Mouse (Mus musculus) heart, embryonic 14.5 days (tissue): Measurements from ENCODE around the gene Rragb. TPM values are rescaled to one million over a fixed set of nuclear protein-coding genes. Genes with fewer than 3 reads are reported as not detected.
"Not testable (repeated sequence)": the region's sequence is repeated elsewhere in the genome, so short reads cannot be mapped to it uniquely, and the experiment has no call there.

ENCODE experiments used
- ATAC-seq: fragments of 200-750 bp; cut with Nextera tagmentation; 2 replicates; pipeline ENCODE4 v1.8.0; 2017; ENCODE audit warnings: low read depth, moderate TSS enrichment; ENCODE audit not compliant: insufficient number of reproducible peaks, insufficient read depth, low FRiP score
- H3K27ac ChIP-seq, 2 experiments: fragments of 200-500 bp in 1 of 2; fragments of 300-500 bp in 1 of 2; sonication (generic) in 1 of 2; replicated peaks in 1 of 2; 2 replicates each; pipeline ENCODE4 v1.5.1; 2012 to 2014; ENCODE audit warnings: low read depth in 2 of 2, low read length in 2 of 2, control low read depth in 1 of 2, mild to moderate bottlenecking in 1 of 2, mixed read lengths in 1 of 2; ENCODE audit not compliant: control insufficient read depth in 1 of 2, insufficient read depth in 1 of 2
- H3K27me3 ChIP-seq: fragments of 300-500 bp; sonication (generic); 2 replicates; pipeline ENCODE4 v1.6.1; 2014; ENCODE audit warnings: mild to moderate bottlenecking, low read length, control low read depth; ENCODE audit not compliant: control insufficient read depth, insufficient read depth
- H3K36me3 ChIP-seq: fragments of 300-500 bp; sonication (generic); 2 replicates; pipeline ENCODE4 v1.6.1; 2014; ENCODE audit warnings: mild to moderate bottlenecking, control low read depth, low read length, mixed read lengths; ENCODE audit not compliant: control insufficient read depth, insufficient read depth
- H3K4me1 ChIP-seq, 2 experiments: fragments of 200-500 bp in 1 of 2; fragments of 300-500 bp in 1 of 2; sonication (generic) in 1 of 2; 2 replicates each; pipeline ENCODE4 v1.6.1; 2012 to 2014; ENCODE audit warnings: low read length in 2 of 2, control low read depth in 1 of 2, mixed read lengths in 1 of 2; ENCODE audit not compliant: control insufficient read depth in 2 of 2, insufficient read depth in 2 of 2
- H3K4me2 ChIP-seq: fragments of 300-500 bp; sonication (generic); 2 replicates; pipeline ENCODE4 v1.6.1; 2014; ENCODE audit warnings: mild to moderate bottlenecking, low read length
- H3K4me3 ChIP-seq, 2 experiments: fragments of 200-500 bp in 1 of 2; fragments of 300-500 bp in 1 of 2; sonication (generic) in 1 of 2; 2 replicates each; pipeline ENCODE4 v1.5.1; 2012 to 2014; ENCODE audit warnings: low read length in 2 of 2, mild to moderate bottlenecking in 2 of 2, control low read depth in 1 of 2, low read depth in 1 of 2, moderate library complexity in 1 of 2; ENCODE audit not compliant: control insufficient read depth in 1 of 2, insufficient read depth in 1 of 2
- H3K9ac ChIP-seq: fragments of 300-500 bp; sonication (generic); 2 replicates; pipeline ENCODE4 v1.6.1; 2014; ENCODE audit warnings: mild to moderate bottlenecking, low read length
- H3K9me3 ChIP-seq: fragments of 300-500 bp; sonication (generic); 2 replicates; pipeline ENCODE4 v1.6.1; 2016; ENCODE audit warnings: low read length, control low read depth; ENCODE audit not compliant: control insufficient read depth
- WGBS: fragments of 180-500 bp; shearing (Covaris S2); extraction: QIAGEN DNeasy Blood & Tissue Kit; methylation state at CpG from one replicate; pipeline ENCODE4 v1.1.7; 2014; 5-methylcytosine and 5-hydroxymethylcytosine counted together
- polyA plus RNA-seq: library from polyadenylated mRNA; unstranded; fragments of >200 nt; fragmentation: Nextera tagmentation; extraction: Ambion mirVana; gene quantifications from 2 replicates; pipeline ENCODE4 v1.2.1, GENCODE M21; 2014

Gene Rragb
- polyA plus RNA-seq, 1 experiment from 2014 or later, result 1.9 TPM

GRCm38 (mm10) chrX:153199185-153199584, 59.4 kb downstream of the Rragb start:
- H3K4me1 ChIP-seq, H3K4me2 ChIP-seq, H3K36me3 ChIP-seq, H3K27ac ChIP-seq, H3K27me3 ChIP-seq, ATAC-seq, H3K9ac ChIP-seq, H3K4me3 ChIP-seq, H3K9me3 ChIP-seq: not testable (repeated sequence)
- 72% methylated on average over 2 of the region's 2 CpGs for WGBS

DNA sequence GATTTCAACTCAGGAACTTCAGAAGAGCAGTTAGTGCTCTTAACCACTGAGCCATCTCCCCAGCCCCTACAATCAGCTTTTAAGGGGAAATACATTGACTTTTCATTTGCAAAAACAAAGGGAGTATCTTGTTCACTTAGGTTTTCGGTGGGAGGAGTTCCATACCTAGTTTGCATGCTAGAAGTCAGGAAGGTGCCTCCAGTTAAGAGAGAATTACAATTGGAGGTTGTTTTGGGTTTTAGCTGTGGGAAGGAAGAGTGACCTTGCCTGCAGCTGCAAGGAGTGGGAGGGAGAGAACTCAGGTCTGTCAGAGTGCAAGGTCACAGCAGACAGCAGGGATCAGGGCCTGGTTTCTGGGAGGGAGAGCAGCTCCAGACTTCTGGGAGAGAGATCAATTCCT, 71.3 kb downstream of the Rragb start:
- 59% methylated on average over 1 of the region's 1 CpGs for WGBS

More for the DNA sequence above, 71.3 kb downstream of the Rragb start:
- Histone ChIP-seq H3K4me3 (no peak overlapping the region), H3K27me3 (no peaks in the 10 kb centered on the region), H3K9me3 (no peaks in the 10 kb centered on the region), H3K27ac (no peak overlapping the region), H3K4me2 (no peak overlapping the region), H3K36me3 (no peaks in the 10 kb centered on the region), H3K9ac (no peak overlapping the region), H3K4me1 (no peaks in the 10 kb centered on the region)
- ATAC-seq, result no peak

Other genes starting within 250 kb of the Rragb start
- 0.84 and 0.93 TPM in 2 replicates for gene Usp51, start 133.5 kb upstream of the Rragb start, polyA plus RNA-seq
- gene Mageh1, start 102.4 kb upstream of the Rragb start, polyA plus RNA-seq, result 28.7 and 34.7 TPM in 2 replicates
- gene Foxr2, start 21.2 kb upstream of the Rragb start, polyA plus RNA-seq, result not detected in 2 replicates
- gene Klf8, start 97.5 kb downstream of the Rragb start, polyA plus RNA-seq, result 0.62 and 1.0 TPM in 2 replicates